Mouse (Mus musculus) ES-Bruce4 (cell line): ENCODE results near the gene Kynu. TPM values are rescaled to one million over a fixed set of nuclear protein-coding genes. Genes with fewer than 3 reads are reported as not detected.

Experiments
- H3K27ac ChIP-seq: 2 replicates; pipeline ENCODE4 v1.5.1; 2012; ENCODE audit warnings: low read length, inconsistent platforms; ENCODE audit not compliant: insufficient read depth
- H3K27me3 ChIP-seq: 2 replicates; pipeline ENCODE4 v1.6.1; 2012; ENCODE audit warnings: mild to moderate bottlenecking, low read length, inconsistent platforms; ENCODE audit not compliant: control insufficient read depth, poor library complexity, insufficient read depth, severe bottlenecking
- H3K36me3 ChIP-seq: 2 replicates; pipeline ENCODE4 v1.6.1; 2012; ENCODE audit warnings: inconsistent platforms, mild to moderate bottlenecking, low read length, moderate library complexity; ENCODE audit not compliant: control insufficient read depth, poor library complexity, insufficient read depth, severe bottlenecking
- H3K4me1 ChIP-seq: one replicate; pipeline ENCODE4 v1.8.1; 2011; ENCODE audit warnings: low read length; ENCODE audit not compliant: control insufficient read depth, insufficient read depth
- H3K4me3 ChIP-seq: 2 replicates; pipeline ENCODE4 v1.5.1; 2011; ENCODE audit warnings: low read depth, mild to moderate bottlenecking, low read length
- H3K9ac ChIP-seq: 2 replicates; pipeline ENCODE4 v1.6.1; 2012; ENCODE audit warnings: low read depth, mild to moderate bottlenecking, inconsistent platforms; ENCODE audit not compliant: poor library complexity, severe bottlenecking
- H3K9me3 ChIP-seq: replicated peaks from 2 replicates; pipeline ENCODE4 v1.6.1; 2012; ENCODE audit warnings: mild to moderate bottlenecking, low read length, inconsistent platforms; ENCODE audit not compliant: control insufficient read depth, poor library complexity, insufficient read depth, severe bottlenecking
- CTCF ChIP-seq: IDR thresholded peaks from one replicate; pipeline ENCODE4 v1.8.1; 2011; ENCODE audit warnings: low read depth, low read length
- EP300 ChIP-seq: IDR thresholded peaks from 2 replicates; pipeline ENCODE4 v1.6.1; 2011; ENCODE audit warnings: low read depth, low read length; ENCODE audit not compliant: insufficient read depth
- POLR2A ChIP-seq: IDR thresholded peaks from one replicate; pipeline ENCODE4 v1.8.1; 2011; ENCODE audit warnings: low read length; ENCODE audit not compliant: insufficient read depth
- polyA plus RNA-seq: library from polyadenylated mRNA; stranded (reverse); fragments of >200 nt; gene quantifications from 2 replicates; pipeline ENCODE4 v1.2.4, GENCODE M21; 2011; ENCODE audit warnings: low read depth; ENCODE audit not compliant: missing spikeins, insufficient read depth, insufficient read length

Gene Kynu
- 0.87 and 2.6 TPM in 2 replicates for polyA plus RNA-seq

GRCm38 (mm10) chr2:43555062-43555888, at the start of gene Kynu:
Kynu (plus strand) TSS chr2:43555329.
- Histone ChIP-seq H3K4me3 (no peak within 1 kb of the TSS), H3K27me3 (no peaks in the 10 kb centered on the region), H3K27ac (no peak within 1 kb of the TSS), H3K9me3 (no peaks in the 10 kb centered on the region), H3K36me3 (no peaks in the 10 kb centered on the region), H3K9ac (no peak within 1 kb of the TSS), H3K4me1 (no peaks in the 10 kb centered on the region)
- TF ChIP-seq EP300 (0 out of 2 replicates have a peak, but pooled peaks have one; percentile 23), CTCF (no peak)

- no peak overlapping the region for H3K4me3 ChIP-seq
- H3K9ac ChIP-seq: no peak overlapping the region
- TF ChIP-seq CTCF (no peak), EP300 (no peak), POLR2A (no peak)
- H3K27me3 ChIP-seq: no peaks in the 10 kb centered on the region
- no peak overlapping the region for H3K27ac ChIP-seq
- no peaks in the 10 kb centered on the region for H3K9me3 ChIP-seq
- no peaks in the 10 kb centered on the region for H3K36me3 ChIP-seq
- no peaks in the 10 kb centered on the region for H3K4me1 ChIP-seq
Observed at GRCm38 (mm10) chr2:43506182-43506581, 48.9 kb upstream of the Kynu start.

- no peak overlapping the region for H3K9ac ChIP-seq
Observed at GRCm38 (mm10) chr2:43513852-43514251, 41.3 kb upstream of the Kynu start.

GRCm38 (mm10) chr2:43534417-43534816, 20.7 kb upstream of the Kynu start:
- H3K4me3 ChIP-seq: no peak overlapping the region
- no peaks in the 10 kb centered on the region for H3K36me3 ChIP-seq
- no peak overlapping the region for H3K9ac ChIP-seq
- no peaks in the 10 kb centered on the region for H3K4me1 ChIP-seq
- TF ChIP-seq EP300 (no peak), CTCF (no peak), POLR2A (no peak)
- no peaks in the 10 kb centered on the region for H3K9me3 ChIP-seq
- no peaks in the 10 kb centered on the region for H3K27me3 ChIP-seq
- H3K27ac ChIP-seq: no peak overlapping the region

More at GRCm38 (mm10) chr2:43513852-43514251, 41.3 kb upstream of the Kynu start:
- Histone ChIP-seq H3K36me3 (no peaks in the 10 kb centered on the region), H3K27ac (no peak overlapping the region), H3K4me1 (no peaks in the 10 kb centered on the region), H3K4me3 (no peak overlapping the region), H3K9me3 (no peaks in the 10 kb centered on the region), H3K27me3 (no peaks in the 10 kb centered on the region)
- TF ChIP-seq POLR2A: no peak
- no peak for TF ChIP-seq EP300
- TF ChIP-seq CTCF: no peak

- Histone ChIP-seq H3K4me1 (no peaks in the 10 kb centered on the region), H3K27ac (no peak overlapping the region), H3K9ac (no peak overlapping the region), H3K36me3 (no peaks in the 10 kb centered on the region), H3K4me3 (no peak overlapping the region), H3K27me3 (no peaks in the 10 kb centered on the region), H3K9me3 (no peaks in the 10 kb centered on the region)
- TF ChIP-seq EP300 (no peak), CTCF (no peak), POLR2A (no peak)
Observed at GRCm38 (mm10) chr2:43542615-43543014, 12.5 kb upstream of the Kynu start.

- TF ChIP-seq EP300 (no peak), CTCF (no peak), POLR2A (no peak)
Observed at GRCm38 (mm10) chr2:43545665-43546064, 9.5 kb upstream of the Kynu start.

More at GRCm38 (mm10) chr2:43545665-43546064, 9.5 kb upstream of the Kynu start:
- H3K9ac ChIP-seq: no peak overlapping the region
- no peak overlapping the region for H3K27ac ChIP-seq
- no peaks in the 10 kb centered on the region for H3K27me3 ChIP-seq
- H3K4me3 ChIP-seq: no peak overlapping the region
- no peaks in the 10 kb centered on the region for H3K36me3 ChIP-seq
- no peaks in the 10 kb centered on the region for H3K9me3 ChIP-seq
- H3K4me1 ChIP-seq: no peaks in the 10 kb centered on the region
